Mouse (Mus musculus) stomach, postnatal 0 days (tissue): ENCODE results near the gene Srsf7. TPM values are rescaled to one million over a fixed set of nuclear protein-coding genes. Genes with fewer than 3 reads are reported as not detected.

Source experiments
- ATAC-seq: fragments of 200-750 bp; cut with Nextera tagmentation; 2 replicates; pipeline ENCODE4 v1.8.0; 2017; ENCODE audit not compliant: low FRiP score, low TSS enrichment
- DNase-seq: peaks from one replicate; pipeline ENCODE4 v3.0.0-alpha.2; 2016; ENCODE audit warnings: low spot score
- H3K27ac ChIP-seq: fragments of 300-500 bp; sonication (generic); replicated peaks from 2 replicates; pipeline ENCODE4 v1.5.1; 2014; ENCODE audit warnings: mild to moderate bottlenecking, control low read depth
- H3K27me3 ChIP-seq: fragments of 300-500 bp; sonication (generic); 2 replicates; pipeline ENCODE4 v1.6.1; 2014; ENCODE audit warnings: low read length; ENCODE audit not compliant: control insufficient read depth, insufficient read depth
- H3K36me3 ChIP-seq: fragments of 300-500 bp; sonication (generic); 2 replicates; pipeline ENCODE4 v1.6.1; 2014; ENCODE audit warnings: low read length, mixed read lengths; ENCODE audit not compliant: control insufficient read depth, insufficient read depth
- H3K4me1 ChIP-seq: fragments of 300-500 bp; sonication (generic); replicated peaks from 2 replicates; pipeline ENCODE4 v1.6.1; 2014; ENCODE audit warnings: antibody characterized with exemption; ENCODE audit not compliant: control insufficient read depth, insufficient read depth
- H3K4me2 ChIP-seq: fragments of 300-500 bp; sonication (generic); replicated peaks from 2 replicates; pipeline ENCODE4 v1.6.1; 2014; ENCODE audit warnings: low read depth, mild to moderate bottlenecking, control low read depth, moderate library complexity
- H3K4me3 ChIP-seq: fragments of 300-500 bp; sonication (generic); 2 replicates; pipeline ENCODE4 v1.5.1; 2014; ENCODE audit warnings: low read depth, low read length, control low read depth
- H3K9ac ChIP-seq: fragments of 300-500 bp; sonication (generic); 2 replicates; pipeline ENCODE4 v1.6.1; 2014; ENCODE audit warnings: mild to moderate bottlenecking, low read length, control low read depth, mixed read lengths
- H3K9me3 ChIP-seq: fragments of 300-500 bp; sonication (generic); 2 replicates; pipeline ENCODE4 v1.6.1; 2016; ENCODE audit warnings: low read length; ENCODE audit not compliant: control insufficient read depth
- CTCF ChIP-seq: IDR thresholded peaks from 2 replicates; pipeline ENCODE4 v1.5.1; 2016; ENCODE audit warnings: antibody characterized with exemption, low read depth, mild to moderate bottlenecking, moderate library complexity
- EP300 ChIP-seq: optimal IDR thresholded peaks from 2 replicates; pipeline ENCODE3; 2016; ENCODE audit warnings: antibody characterized with exemption
- WGBS: fragments of 180-500 bp; shearing (Covaris S2); extraction: QIAGEN DNeasy Blood & Tissue Kit; methylation state at CpG from one replicate; pipeline ENCODE4 v1.1.7; 2014; 5-methylcytosine and 5-hydroxymethylcytosine counted together
- polyA plus RNA-seq: library from polyadenylated mRNA; unstranded; fragments of >200 nt; fragmentation: Nextera tagmentation; extraction: Ambion mirVana; gene quantifications from 2 replicates; pipeline ENCODE4 v1.2.1, GENCODE M21; 2015

Srsf7 gene
- polyA plus RNA-seq, 1 experiment from 2014 or later, result 212 TPM

- DNase-seq, result no peak
- Histone ChIP-seq H3K9ac (no peak overlapping the region), H3K9me3 (no peaks in the 10 kb centered on the region), H3K27ac (no peak overlapping the region), H3K4me3 (no peak overlapping the region), H3K4me1 (peaks cover 3% of the 10 kb centered on the region; the same call in 1 of the 2 replicates), H3K27me3 (no peaks in the 10 kb centered on the region), H3K36me3 (no peaks in the 10 kb centered on the region), H3K4me2 (no peak overlapping the region)
- WGBS, result 95% methylated on average over 6 of the region's 6 CpGs
- no peak for TF ChIP-seq CTCF
- no peak for TF ChIP-seq EP300
- ATAC-seq, result no peak
Observed at GRCm38 (mm10) chr17:80169792-80170191, 37.3 kb downstream of the Srsf7 start.

- H3K9me3 ChIP-seq, result no peaks in the 10 kb centered on the region
- peak overlapping the region; percentile 10; the same call in 1 of the 2 replicates for H3K4me3 ChIP-seq
- ATAC-seq (peak; percentile 56; the same call in 1 of the 2 replicates), DNase-seq (peak; percentile 36)
- peak overlapping the region; percentile 18; the same call in 1 of the 2 replicates for H3K27ac ChIP-seq
- no peaks in the 10 kb centered on the region for H3K27me3 ChIP-seq
- peak overlapping the region; percentile 41 for H3K4me2 ChIP-seq
- TF ChIP-seq CTCF (no peak), EP300 (no peak)
- H3K4me1 ChIP-seq, result peaks cover 3% of the 10 kb centered on the region; the same call in 1 of the 2 replicates
- WGBS, result 16% methylated on average over 16 of the region's 16 CpGs
- H3K9ac ChIP-seq, result peak overlapping the region; percentile 23; the same call in 1 of the 2 replicates
- no peaks in the 10 kb centered on the region for H3K36me3 ChIP-seq
Observed at GRCm38 (mm10) chr17:80168425-80169182, 38.5 kb downstream of the Srsf7 start.

GRCm38 (mm10) chr17:80167851-80168251 lies 39.3 kb downstream of the Srsf7 start:
- H3K36me3 ChIP-seq, result no peaks in the 10 kb centered on the region
- 47% methylated on average over 7 of the region's 7 CpGs for WGBS
- no peak overlapping the region for H3K4me3 ChIP-seq
- H3K27ac ChIP-seq, result no peak overlapping the region
- 0 out of 2 replicates have a peak, but pooled peaks have one; percentile 33 for ATAC-seq
- no peak for DNase-seq
- H3K27me3 ChIP-seq, result no peaks in the 10 kb centered on the region
- no peak overlapping the region for H3K4me2 ChIP-seq
- peaks cover 3% of the 10 kb centered on the region; the same call in 1 of the 2 replicates for H3K4me1 ChIP-seq
- no peak overlapping the region for H3K9ac ChIP-seq
- no peaks in the 10 kb centered on the region for H3K9me3 ChIP-seq
- no peak for TF ChIP-seq EP300
- no peak for TF ChIP-seq CTCF

- ATAC-seq (no peak), DNase-seq (no peak)
- WGBS, result 81% methylated on average over 4 of the region's 4 CpGs
- Histone ChIP-seq H3K27me3 (no peaks in the 10 kb centered on the region), H3K27ac (no peak overlapping the region; the same call in 1 of the 2 replicates), H3K9me3 (no peaks in the 10 kb centered on the region), H3K36me3 (no peaks in the 10 kb centered on the region), H3K9ac (no peak overlapping the region), H3K4me1 (peaks cover 3% of the 10 kb centered on the region; the same call in 1 of the 2 replicates), H3K4me3 (no peak overlapping the region), H3K4me2 (no peak overlapping the region)
- TF ChIP-seq EP300 (no peak), CTCF (no peak)
Observed at GRCm38 (mm10) chr17:80167436-80167835, 39.7 kb downstream of the Srsf7 start.

GRCm38 (mm10) chr17:80166346-80166745 lies 40.8 kb downstream of the Srsf7 start:
- Histone ChIP-seq H3K4me3 (no peak overlapping the region), H3K9ac (no peak overlapping the region), H3K9me3 (no peaks in the 10 kb centered on the region), H3K4me1 (peaks cover 3% of the 10 kb centered on the region; the same call in 1 of the 2 replicates), H3K36me3 (no peaks in the 10 kb centered on the region), H3K27ac (peak overlapping the region; percentile 56; the same call in 1 of the 2 replicates), H3K27me3 (no peaks in the 10 kb centered on the region), H3K4me2 (no peak overlapping the region)
- 69% methylated on average over 6 of the region's 6 CpGs for WGBS
- no peak for ATAC-seq
- no peak for TF ChIP-seq EP300
- no peak for TF ChIP-seq CTCF
- no peak for DNase-seq

- Histone ChIP-seq H3K36me3 (no peaks in the 10 kb centered on the region), H3K4me2 (no peak overlapping the region), H3K27ac (peak overlapping the region; percentile 56; the same call in 1 of the 2 replicates), H3K9ac (no peak overlapping the region), H3K4me3 (no peak overlapping the region), H3K9me3 (no peaks in the 10 kb centered on the region), H3K4me1 (peaks cover 3% of the 10 kb centered on the region; the same call in 1 of the 2 replicates), H3K27me3 (no peaks in the 10 kb centered on the region)
- no peak for DNase-seq
- WGBS, result 25% methylated on average over 6 of the region's 6 CpGs
- TF ChIP-seq EP300 (no peak), CTCF (no peak; the same call in 1 of the 2 replicates)
- ATAC-seq, result peak; percentile 71; the same call in 1 of the 2 replicates
Observed at GRCm38 (mm10) chr17:80165741-80166140, 41.4 kb downstream of the Srsf7 start.
